Mouse (Mus musculus) heart, embryonic 13.5 days (tissue): Measurements from ENCODE around the gene Tcf7l2. TPM values are rescaled to one million over a fixed set of nuclear protein-coding genes. Genes with fewer than 3 reads are reported as not detected.

Experiments
- ATAC-seq: fragments of 200-750 bp; cut with Nextera tagmentation; 2 replicates; pipeline ENCODE4 v1.8.0; 2017; ENCODE audit warnings: moderate TSS enrichment; ENCODE audit not compliant: insufficient number of reproducible peaks, low FRiP score, low TSS enrichment; ENCODE audit errors: extremely low read depth
- H3K27ac ChIP-seq: fragments of 300-500 bp; sonication (generic); replicated peaks from 2 replicates; pipeline ENCODE4 v1.5.1; 2015; ENCODE audit warnings: moderate library complexity, mild to moderate bottlenecking, inconsistent platforms
- H3K27me3 ChIP-seq: fragments of 300-500 bp; sonication (generic); replicated peaks from 2 replicates; pipeline ENCODE4 v1.6.1; 2015; ENCODE audit warnings: mild to moderate bottlenecking, inconsistent platforms
- H3K36me3 ChIP-seq: fragments of 300-500 bp; sonication (generic); 2 replicates; pipeline ENCODE4 v1.6.1; 2015; ENCODE audit warnings: mild to moderate bottlenecking, inconsistent platforms
- H3K4me1 ChIP-seq: fragments of 300-500 bp; sonication (generic); 2 replicates; pipeline ENCODE4 v1.6.1; 2015; ENCODE audit warnings: inconsistent platforms
- H3K4me2 ChIP-seq: fragments of 300-500 bp; sonication (generic); 2 replicates; pipeline ENCODE4 v1.6.1; 2015; ENCODE audit warnings: inconsistent platforms, mild to moderate bottlenecking, moderate library complexity
- H3K4me3 ChIP-seq: fragments of 300-500 bp; sonication (generic); 2 replicates; pipeline ENCODE4 v1.5.1; 2015; ENCODE audit warnings: moderate library complexity, mild to moderate bottlenecking, inconsistent platforms
- H3K9ac ChIP-seq: fragments of 300-500 bp; sonication (generic); 2 replicates; pipeline ENCODE4 v1.6.1; 2015; ENCODE audit warnings: inconsistent platforms, mild to moderate bottlenecking, moderate library complexity
- H3K9me3 ChIP-seq: fragments of 300-500 bp; sonication (generic); 2 replicates; pipeline ENCODE4 v1.6.1; 2016; ENCODE audit warnings: inconsistent platforms
- WGBS: fragments of 180-500 bp; shearing (Covaris S2); methylation state at CpG from one replicate; pipeline ENCODE4 v1.1.7; 2015; ENCODE audit warnings: mixed read lengths; 5-methylcytosine and 5-hydroxymethylcytosine counted together
- polyA plus RNA-seq: library from polyadenylated mRNA; unstranded; fragments of >200 nt; fragmentation: Nextera tagmentation; extraction: Ambion mirVana; gene quantifications from 2 replicates; pipeline ENCODE4 v1.2.1, GENCODE M21; 2015

The Tcf7l2 gene
- polyA plus RNA-seq, 1 experiment from 2014 or later = 42.6 TPM

DNA sequence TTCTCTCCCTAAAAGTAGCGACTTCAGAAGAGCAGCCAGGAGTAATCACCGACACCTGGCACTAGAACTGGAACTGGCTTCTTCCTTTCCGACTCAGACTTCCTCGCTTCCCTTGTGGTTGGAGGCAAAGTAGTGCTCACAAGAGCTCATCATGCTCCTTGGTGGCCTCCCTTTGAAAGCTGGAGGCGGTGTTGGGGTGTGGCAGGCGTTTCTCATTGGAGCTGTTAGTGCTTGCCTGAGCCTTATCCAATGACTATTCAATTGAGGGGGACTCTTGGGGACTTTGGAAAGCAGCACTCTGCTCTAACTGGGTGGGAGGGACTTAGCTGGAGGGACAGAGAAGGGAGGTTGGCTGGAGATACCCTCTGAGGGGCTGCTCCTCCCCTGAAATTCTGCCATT lies 9.1 kb upstream of the Tcf7l2 start:
- no peaks in the 10 kb centered on the region for H3K27me3 ChIP-seq
- no peak overlapping the region for H3K4me2 ChIP-seq
- H3K9me3 ChIP-seq = no peaks in the 10 kb centered on the region
- no peak overlapping the region for H3K4me3 ChIP-seq
- no peak overlapping the region for H3K9ac ChIP-seq
- no peak for ATAC-seq
- H3K4me1 ChIP-seq = peaks cover 8% of the 10 kb centered on the region
- H3K27ac ChIP-seq = no peak overlapping the region
- H3K36me3 ChIP-seq = no peaks in the 10 kb centered on the region
- WGBS = 36% methylated on average over 6 of the region's 6 CpGs

GRCm38 (mm10) chr19:55732994-55733393 lies 8.6 kb upstream of the Tcf7l2 start:
- WGBS = 54% methylated on average over 3 of the region's 3 CpGs
- Histone ChIP-seq H3K4me3 (no peak overlapping the region), H3K27ac (no peak overlapping the region), H3K9ac (no peak overlapping the region), H3K27me3 (no peaks in the 10 kb centered on the region), H3K36me3 (no peaks in the 10 kb centered on the region), H3K9me3 (no peaks in the 10 kb centered on the region), H3K4me1 (peaks cover 8% of the 10 kb centered on the region), H3K4me2 (no peak overlapping the region)
- no peak for ATAC-seq

- ATAC-seq = no peak
- Histone ChIP-seq H3K4me3 (no peak overlapping the region), H3K27me3 (no peaks in the 10 kb centered on the region), H3K9ac (no peak overlapping the region), H3K9me3 (no peaks in the 10 kb centered on the region), H3K4me2 (no peak overlapping the region), H3K36me3 (no peaks in the 10 kb centered on the region), H3K4me1 (peaks cover 12% of the 10 kb centered on the region), H3K27ac (no peak overlapping the region)
- WGBS = 61% methylated on average over 6 of the region's 6 CpGs
These were observed 5.6 kb upstream of the Tcf7l2 start for GRCm38 (mm10) chr19:55736016-55736415.

GRCm38 (mm10) chr19:55739713-55740112 lies 1.9 kb upstream of the Tcf7l2 start:
- ATAC-seq = no peak
- Histone ChIP-seq H3K27ac (no peak overlapping the region), H3K4me2 (no peak overlapping the region), H3K9me3 (no peaks in the 10 kb centered on the region), H3K4me1 (peaks cover 6% of the 10 kb centered on the region), H3K27me3 (no peaks in the 10 kb centered on the region), H3K36me3 (no peaks in the 10 kb centered on the region), H3K9ac (no peak overlapping the region), H3K4me3 (no peak overlapping the region)
- 48% methylated on average over 4 of the region's 4 CpGs for WGBS

DNA sequence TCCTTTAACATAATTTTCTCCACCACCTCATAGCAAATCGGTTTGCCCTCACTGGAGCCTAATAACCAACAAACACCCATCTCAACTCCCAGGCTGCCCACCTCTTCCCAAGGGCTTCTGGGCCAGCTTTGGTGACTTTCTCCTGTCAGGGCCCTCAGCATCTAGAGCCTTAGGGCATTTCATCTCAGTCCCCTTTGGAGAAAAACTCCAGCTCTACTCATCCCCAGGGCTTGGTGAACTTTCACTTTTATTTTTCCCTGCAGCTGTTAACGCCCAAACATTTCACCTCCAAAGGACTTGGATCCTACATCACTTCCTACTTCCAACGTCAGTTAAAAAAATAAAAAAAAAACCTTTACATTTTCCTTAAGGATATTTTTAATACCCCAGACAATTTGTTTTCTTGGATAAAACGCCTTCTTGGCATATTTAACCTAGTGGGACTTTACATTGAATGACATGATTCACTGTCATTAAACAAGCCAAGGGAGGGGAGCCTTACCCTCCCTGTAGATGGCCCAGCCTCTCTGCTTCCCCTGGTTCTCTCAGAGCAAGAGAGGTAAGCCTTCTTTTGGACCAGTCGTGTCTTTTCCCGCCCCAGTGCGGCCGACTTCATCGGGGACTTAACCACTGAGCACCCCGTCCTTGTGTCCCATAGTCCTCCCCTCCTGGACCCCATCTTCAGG lies 724 bp upstream of the Tcf7l2 start:
- Histone ChIP-seq H3K4me3 (peak overlapping the region; percentile 91), H3K27me3 (no peaks in the 10 kb centered on the region), H3K36me3 (no peaks in the 10 kb centered on the region), H3K9me3 (no peaks in the 10 kb centered on the region), H3K4me1 (peaks cover 16% of the 10 kb centered on the region), H3K27ac (peak overlapping the region; percentile 97), H3K9ac (peak overlapping the region; percentile 97), H3K4me2 (peak overlapping the region; percentile 94)
- WGBS = 11% methylated on average over 10 of the region's 10 CpGs
- no peak; the same call in 1 of the 2 replicates for ATAC-seq

- Histone ChIP-seq H3K9me3 (no peaks in the 10 kb centered on the region), H3K4me2 (peak overlapping the region; percentile 94), H3K4me3 (peak overlapping the region; percentile 91), H3K27me3 (no peaks in the 10 kb centered on the region), H3K9ac (peak overlapping the region; percentile 97), H3K36me3 (no peaks in the 10 kb centered on the region), H3K27ac (peak overlapping the region; percentile 97), H3K4me1 (peaks cover 32% of the 10 kb centered on the region)
- ATAC-seq = no peak
- WGBS = 2% methylated on average over 69 of the region's 70 CpGs
These were observed 873 bp downstream of the Tcf7l2 start for GRCm38 (mm10) chr19:55742386-55743000.

- H3K9me3 ChIP-seq = no peaks in the 10 kb centered on the region
- no peak for ATAC-seq
- peak overlapping the region; percentile 91 for H3K4me3 ChIP-seq
- no peaks in the 10 kb centered on the region for H3K27me3 ChIP-seq
- peak overlapping the region; percentile 97 for H3K9ac ChIP-seq
- 0% methylated on average over 20 of the region's 38 CpGs for WGBS
- H3K27ac ChIP-seq = peak overlapping the region; percentile 97
- peaks cover 38% of the 10 kb centered on the region for H3K4me1 ChIP-seq
- peak overlapping the region; percentile 94 for H3K4me2 ChIP-seq
- no peaks in the 10 kb centered on the region for H3K36me3 ChIP-seq
These were observed 1.5 kb downstream of the Tcf7l2 start for GRCm38 (mm10) chr19:55743001-55743556.

- peak overlapping the region; percentile 97 for H3K9ac ChIP-seq
- peak; percentile 22; the same call in 1 of the 2 replicates for ATAC-seq
- H3K9me3 ChIP-seq = no peaks in the 10 kb centered on the region
- peak overlapping the region; percentile 97 for H3K27ac ChIP-seq
- H3K27me3 ChIP-seq = no peaks in the 10 kb centered on the region
- H3K4me3 ChIP-seq = peak overlapping the region; percentile 91
- no peaks in the 10 kb centered on the region for H3K36me3 ChIP-seq
- peak overlapping the region; percentile 94 for H3K4me2 ChIP-seq
- under 1% methylated on average over 47 of the region's 47 CpGs for WGBS
- H3K4me1 ChIP-seq = peaks cover 45% of the 10 kb centered on the region
These were observed 2.2 kb downstream of the Tcf7l2 start for GRCm38 (mm10) chr19:55743557-55744441.

- peak overlapping the region; percentile 94 for H3K4me2 ChIP-seq
- H3K4me3 ChIP-seq = peak overlapping the region; percentile 91
- H3K27me3 ChIP-seq = no peaks in the 10 kb centered on the region
- H3K27ac ChIP-seq = peak overlapping the region; percentile 97
- peak overlapping the region; percentile 97 for H3K9ac ChIP-seq
- 4% methylated on average over 21 of the region's 21 CpGs for WGBS
- no peak for ATAC-seq
- no peaks in the 10 kb centered on the region for H3K36me3 ChIP-seq
- H3K9me3 ChIP-seq = no peaks in the 10 kb centered on the region
- H3K4me1 ChIP-seq = peaks cover 54% of the 10 kb centered on the region
These were observed 3.1 kb downstream of the Tcf7l2 start for GRCm38 (mm10) chr19:55744576-55745191.

DNA sequence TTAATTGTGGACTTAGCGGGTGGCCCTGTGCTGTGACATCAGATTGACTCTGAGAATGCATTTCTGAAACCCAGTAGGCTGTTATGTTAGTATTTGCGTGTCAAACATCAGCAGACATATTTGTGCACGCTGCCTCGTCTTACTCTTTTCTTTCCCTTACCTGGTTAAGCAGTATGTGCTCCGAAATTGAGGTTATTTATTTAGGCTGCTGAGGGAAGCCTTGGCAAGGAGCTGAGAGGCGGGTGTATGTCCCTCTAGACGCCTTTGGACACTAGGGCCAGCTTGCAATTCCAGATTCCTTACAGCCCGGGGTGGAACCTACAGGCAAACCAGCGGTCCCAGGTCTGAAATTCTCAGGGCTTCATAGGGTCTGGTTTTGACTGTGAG lies 3.6 kb downstream of the Tcf7l2 start:
- Histone ChIP-seq H3K4me2 (peak overlapping the region; percentile 94), H3K9ac (peak overlapping the region; percentile 97), H3K9me3 (no peaks in the 10 kb centered on the region), H3K4me1 (peaks cover 59% of the 10 kb centered on the region), H3K4me3 (peak overlapping the region; percentile 91), H3K27ac (peak overlapping the region; percentile 97), H3K27me3 (no peaks in the 10 kb centered on the region), H3K36me3 (no peaks in the 10 kb centered on the region)
- no peak for ATAC-seq
- WGBS = 29% methylated on average over 9 of the region's 9 CpGs

GRCm38 (mm10) chr19:55746241-55746640 lies 4.6 kb downstream of the Tcf7l2 start:
- no peaks in the 10 kb centered on the region for H3K36me3 ChIP-seq
- H3K4me1 ChIP-seq = peaks cover 67% of the 10 kb centered on the region
- no peaks in the 10 kb centered on the region for H3K9me3 ChIP-seq
- H3K27me3 ChIP-seq = no peaks in the 10 kb centered on the region
- H3K27ac ChIP-seq = no peak overlapping the region
- no peak for ATAC-seq
- H3K4me3 ChIP-seq = peak overlapping the region; percentile 11
- whole genome bisulfite sequencing = 42% methylated on average over 5 of the region's 5 CpGs
- peak overlapping the region; percentile 94 for H3K4me2 ChIP-seq
- peak overlapping the region; percentile 61; the same call in 1 of the 2 replicates for H3K9ac ChIP-seq
